Mouse (Mus musculus): ENCODE results near the gene Map3k21.

The Map3k21 gene

DNA sequence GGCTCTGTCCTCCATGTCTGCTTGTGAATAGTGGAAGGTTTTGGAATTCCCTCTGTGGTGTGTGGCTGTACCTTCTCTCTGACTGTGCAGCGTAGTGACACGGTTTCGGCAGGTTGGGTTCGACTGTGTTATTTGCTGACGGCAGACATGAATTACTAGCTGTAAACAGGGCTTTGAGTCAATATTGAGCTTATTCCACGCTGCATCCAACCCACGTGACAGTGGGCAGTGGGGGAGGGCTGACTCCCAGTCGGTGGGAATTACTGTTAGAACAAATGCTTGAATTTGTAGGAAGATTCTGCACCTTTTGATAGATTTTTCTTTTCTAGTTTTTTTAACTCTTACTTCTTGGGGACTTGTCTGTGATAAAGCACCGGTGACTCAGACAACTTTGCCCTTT, 4.1 kb downstream of the Map3k21 start:
- in situ Hi-C loops (cut with MseI, MboI): no loop called here

DNA sequence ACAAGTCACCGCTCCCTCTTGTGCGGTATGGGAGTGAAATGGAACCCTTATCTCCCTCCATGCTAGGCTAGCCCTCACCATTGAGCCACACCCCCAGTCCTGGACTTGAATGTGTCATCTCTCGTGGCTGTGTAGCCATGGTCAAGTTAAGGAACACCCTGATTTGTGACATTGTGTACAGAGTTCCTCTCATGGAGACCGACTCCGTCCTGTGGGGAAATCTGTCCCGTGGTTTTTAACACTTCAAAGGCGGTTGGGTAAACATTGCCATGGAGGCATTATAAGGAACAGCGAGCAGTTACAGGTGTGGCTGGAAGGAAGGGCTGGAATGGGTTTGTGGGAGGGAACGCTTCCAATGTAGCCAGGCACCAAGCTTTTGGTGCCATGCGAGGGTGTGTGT, 6.8 kb downstream of the Map3k21 start:
- in situ Hi-C loops (cut with MseI, MboI): no loop called here

DNA sequence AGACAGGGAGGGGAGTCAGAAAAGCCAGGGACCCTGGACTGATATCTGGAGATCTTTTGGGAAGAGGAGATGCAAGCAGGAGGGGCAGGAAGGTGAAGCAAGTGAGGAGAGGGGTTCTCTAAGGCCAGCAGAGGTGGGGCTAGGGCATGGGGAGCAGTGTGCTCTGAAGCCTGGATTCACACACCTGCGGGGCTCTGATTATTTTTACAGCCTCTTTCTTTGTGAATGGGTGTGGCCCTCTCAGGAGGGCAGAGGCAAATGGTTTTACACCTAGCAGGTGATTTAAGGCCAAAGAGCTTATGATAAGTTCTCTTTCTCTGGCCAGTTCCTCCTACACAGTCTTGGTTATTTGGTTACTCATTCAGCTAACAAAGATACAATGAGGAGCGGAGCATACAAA, 8.5 kb downstream of the Map3k21 start:
- in situ Hi-C loops (cut with MseI, MboI): no loop called here

DNA sequence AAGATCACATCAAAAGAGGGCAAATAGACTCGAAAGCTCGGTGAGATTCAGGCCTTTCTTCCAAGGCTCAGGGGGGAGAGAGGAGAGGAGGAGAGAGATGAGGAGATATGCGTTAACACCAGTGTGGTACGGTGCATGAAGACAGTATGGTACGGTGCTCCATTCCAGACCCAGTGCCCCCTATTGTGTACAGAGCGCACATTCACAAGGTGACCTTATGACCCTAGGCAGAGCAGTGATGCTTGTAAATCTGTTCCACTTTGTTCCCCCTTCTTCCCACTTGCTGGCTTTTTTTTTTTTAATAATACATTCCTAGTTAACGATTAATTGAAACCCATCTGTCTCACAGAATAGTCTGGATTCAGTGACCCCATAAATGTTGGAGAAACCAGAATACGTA, 9.3 kb downstream of the Map3k21 start:
- in situ Hi-C loops (cut with MseI, MboI): no loop called here

DNA sequence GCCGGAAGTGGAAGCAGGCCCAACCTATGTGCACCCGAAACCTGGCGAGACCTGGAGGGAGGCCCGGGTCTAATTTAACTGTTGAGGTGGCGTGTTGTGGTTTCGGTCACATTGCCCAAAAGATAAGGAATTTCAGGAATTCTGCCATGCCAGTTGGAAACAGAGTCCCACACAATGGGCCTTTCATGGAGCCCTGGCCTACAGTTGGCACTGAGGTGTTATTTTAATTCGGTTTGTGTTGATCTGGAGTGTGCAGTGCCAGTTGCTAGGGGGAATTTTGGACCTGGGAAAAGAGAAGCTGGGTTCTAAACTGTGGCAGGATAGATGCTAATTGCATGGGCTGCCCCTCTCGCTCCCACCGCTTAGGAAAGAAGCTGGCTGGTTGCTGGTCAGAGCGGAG, 10.0 kb downstream of the Map3k21 start:
- in situ Hi-C loops (cut with MseI, MboI): no loop called here

DNA sequence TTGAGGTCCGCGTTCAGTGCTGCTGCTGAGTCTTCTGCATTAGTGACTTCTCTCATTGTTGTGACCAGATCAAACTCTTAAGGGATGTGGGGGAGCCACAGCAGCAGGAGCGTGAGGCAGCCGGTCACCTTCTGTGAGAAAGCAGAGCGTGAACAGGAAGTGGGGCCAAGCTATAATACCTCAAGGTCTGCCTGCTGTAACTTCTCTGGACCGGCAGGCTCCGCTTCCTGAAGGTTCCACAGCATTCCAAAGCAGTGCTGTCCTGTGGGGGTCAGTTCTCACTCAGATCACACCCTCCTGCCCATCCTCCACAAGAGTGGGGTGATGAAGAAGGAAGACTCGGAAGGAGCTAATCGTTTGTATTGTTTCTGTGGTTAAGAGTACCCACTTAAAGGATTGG, 10.5 kb downstream of the Map3k21 start:
- in situ Hi-C loops (cut with MseI, MboI): no loop called here

DNA sequence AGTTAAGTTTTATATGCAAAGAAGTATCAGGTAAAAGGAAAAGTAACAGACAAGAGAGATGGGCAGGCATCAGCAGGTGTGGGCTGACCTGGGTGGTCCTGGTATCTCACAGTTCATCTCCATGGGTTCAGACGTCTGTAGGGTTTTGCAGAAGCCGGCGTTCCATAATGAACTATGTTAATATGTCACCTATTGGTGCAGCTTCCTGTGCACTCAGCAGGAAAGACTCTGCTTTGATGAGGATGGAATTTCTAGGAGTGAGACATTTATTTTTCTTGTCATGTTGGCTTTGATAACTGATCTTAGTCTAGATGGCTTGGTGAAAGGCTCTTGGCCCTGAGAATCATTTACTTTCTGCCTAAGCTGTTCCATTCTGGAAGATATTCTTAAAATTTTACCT, 12.1 kb downstream of the Map3k21 start:
- in situ Hi-C loops (cut with MseI, MboI): no loop called here

DNA sequence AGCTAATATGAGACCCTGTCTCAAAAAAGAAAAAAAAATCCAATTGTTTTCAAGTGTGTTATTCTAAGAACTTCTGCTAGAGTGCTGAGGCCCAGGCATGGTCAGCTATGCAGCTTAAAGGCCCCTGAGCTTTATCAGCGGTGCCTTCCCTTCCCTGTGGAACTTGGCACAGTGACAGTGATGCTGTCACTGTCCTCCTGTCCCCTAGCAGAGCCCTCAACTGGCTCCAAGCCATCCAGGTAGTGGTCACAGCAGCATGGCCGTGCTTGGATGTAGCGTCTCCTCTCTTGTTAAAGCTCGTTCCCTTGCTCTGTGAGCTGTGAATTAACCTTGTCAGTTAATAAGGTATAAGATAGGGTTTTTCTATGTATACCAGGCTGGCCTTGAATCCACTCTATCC, 16.4 kb downstream of the Map3k21 start:
- in situ Hi-C loops (cut with MseI, MboI): no loop called here

DNA sequence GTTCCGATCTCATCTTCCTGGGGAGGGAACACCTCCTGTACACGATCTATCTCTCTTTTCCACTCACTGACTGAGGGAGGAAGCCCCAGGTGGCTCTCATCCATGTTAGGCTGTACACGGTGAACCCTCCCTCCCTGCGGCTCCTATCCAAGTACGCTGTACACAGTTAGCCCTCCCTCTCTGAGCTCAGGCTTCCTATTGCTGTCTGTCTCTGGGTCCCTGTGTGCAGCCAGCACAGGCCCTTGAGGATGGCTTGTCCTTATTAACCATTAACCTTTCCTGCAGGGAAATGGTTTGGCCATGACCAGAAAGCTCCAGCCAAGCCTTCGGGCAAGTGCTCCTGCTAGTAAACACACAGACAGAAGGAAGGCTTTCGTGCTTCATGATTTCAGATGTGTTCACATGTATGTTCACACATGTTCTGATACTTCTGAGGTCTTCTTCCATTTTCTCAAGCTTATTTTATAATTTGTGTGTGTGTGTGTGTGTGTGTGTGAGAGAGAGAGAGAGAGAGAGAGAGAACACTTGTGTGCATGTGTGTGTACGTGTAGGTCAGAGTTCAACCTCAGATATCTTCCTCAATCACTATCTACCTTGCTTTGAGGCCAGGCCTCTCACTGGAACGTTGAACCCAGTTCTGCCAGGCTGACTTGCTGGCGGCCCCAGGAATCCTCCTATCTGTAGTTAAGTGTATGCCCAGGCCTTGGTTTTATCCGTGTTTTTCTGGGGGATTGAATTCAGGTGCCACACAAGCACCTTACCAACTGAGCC, 20.2 kb downstream of the Map3k21 start:
- in situ Hi-C loops (cut with MseI, MboI): no loop called here

DNA sequence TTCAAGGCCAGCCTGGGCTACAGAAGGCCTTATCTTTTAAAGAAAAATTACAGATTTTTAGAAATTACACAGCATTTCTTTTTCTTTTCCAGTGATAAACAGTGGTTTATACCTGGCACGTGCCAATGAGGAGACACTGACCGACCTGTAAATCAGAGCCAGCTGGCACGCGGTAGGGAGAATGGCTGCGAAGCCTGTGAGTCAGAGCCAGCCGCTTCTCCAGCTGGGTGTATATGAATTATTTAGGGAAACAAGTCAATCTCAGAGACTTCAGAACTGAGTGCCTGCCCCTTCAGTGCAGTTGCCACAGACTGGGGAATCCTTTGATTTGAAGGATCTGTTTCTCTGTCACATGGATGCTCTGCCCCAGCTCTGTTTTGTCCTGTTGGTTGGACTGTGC, 21.6 kb downstream of the Map3k21 start:
- in situ Hi-C loops (cut with MseI, MboI): no loop called here

DNA sequence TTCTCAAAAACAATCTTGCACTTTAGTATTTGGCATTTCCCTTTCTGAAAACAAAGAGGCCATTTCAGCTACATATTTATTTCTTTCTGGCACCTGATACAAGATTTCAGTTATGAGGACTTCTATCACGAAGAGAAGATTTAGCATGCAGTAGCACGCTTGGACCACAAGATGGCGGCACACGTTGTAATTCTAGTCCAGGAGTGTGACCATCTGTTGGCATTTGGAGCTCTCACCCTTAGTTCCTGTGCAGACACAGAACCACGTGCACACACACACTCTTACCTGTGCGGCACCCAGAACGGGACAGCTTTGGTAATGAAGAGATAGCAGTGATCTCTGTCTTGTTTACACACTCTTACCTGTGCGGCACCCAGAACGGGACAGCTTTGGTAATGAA, 25.4 kb downstream of the Map3k21 start:
- in situ Hi-C loops (cut with MseI, MboI): no loop called here

DNA sequence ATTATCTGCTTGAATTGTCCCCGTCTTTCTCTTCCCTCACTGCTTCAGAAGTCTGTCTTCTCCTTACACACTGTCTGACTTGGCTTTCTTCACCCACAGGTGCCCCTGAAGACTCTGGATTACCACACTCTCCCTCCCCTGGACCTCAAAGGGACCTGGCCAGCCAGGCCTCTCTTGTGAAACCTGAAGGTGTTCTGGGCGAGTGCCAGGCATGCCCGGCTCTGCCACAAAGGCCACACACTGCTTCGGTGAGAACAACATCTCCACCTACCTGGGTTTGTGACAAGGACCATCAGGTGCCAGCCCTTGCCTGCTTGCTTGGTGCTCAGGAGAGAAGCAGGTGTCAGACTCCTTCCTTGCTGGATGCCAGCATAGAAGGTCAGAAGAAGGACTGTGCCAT, 34.3 kb downstream of the Map3k21 start:
- in situ Hi-C loops (cut with MseI, MboI): loop anchor here in 1 of 2 experiments (10.0 kb wide), 1 partner anchor 310 kb away; no protein-coding TSS in a partner anchor

DNA sequence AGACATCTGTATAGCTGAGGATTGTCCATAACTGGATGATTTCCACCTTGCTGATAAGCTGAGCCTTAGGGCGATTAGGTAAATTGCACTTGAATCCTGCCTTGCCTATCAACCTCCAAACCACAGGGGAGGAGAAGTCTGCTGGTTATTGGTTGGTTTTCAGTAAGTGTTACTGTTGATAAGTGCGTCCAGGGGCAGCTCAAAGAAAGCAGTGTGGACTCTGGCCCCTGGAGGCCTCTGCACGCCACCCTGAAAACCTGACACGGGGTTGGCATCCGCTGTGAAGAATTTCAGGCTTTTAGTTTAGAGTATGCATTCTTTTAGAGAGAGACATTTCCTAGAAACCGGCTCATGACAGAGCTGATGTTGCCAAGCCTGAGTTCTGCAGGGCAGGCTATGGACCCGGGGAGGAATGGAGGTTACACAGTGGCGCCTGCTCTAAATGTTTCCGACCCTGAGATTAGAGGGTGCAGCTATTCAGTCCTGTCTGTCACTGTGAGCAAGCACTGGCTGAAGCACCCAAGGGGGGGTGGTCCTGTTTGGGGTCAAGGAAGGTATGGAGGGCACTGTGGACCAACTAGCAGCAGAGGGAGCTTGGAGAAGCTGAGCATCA, 38.6 kb downstream of the Map3k21 start:
- in situ Hi-C loops (cut with MseI, MboI): loop anchor here in 1 of 2 experiments (10.0 kb wide), 1 partner anchor 306 kb away; no protein-coding TSS in a partner anchor

DNA sequence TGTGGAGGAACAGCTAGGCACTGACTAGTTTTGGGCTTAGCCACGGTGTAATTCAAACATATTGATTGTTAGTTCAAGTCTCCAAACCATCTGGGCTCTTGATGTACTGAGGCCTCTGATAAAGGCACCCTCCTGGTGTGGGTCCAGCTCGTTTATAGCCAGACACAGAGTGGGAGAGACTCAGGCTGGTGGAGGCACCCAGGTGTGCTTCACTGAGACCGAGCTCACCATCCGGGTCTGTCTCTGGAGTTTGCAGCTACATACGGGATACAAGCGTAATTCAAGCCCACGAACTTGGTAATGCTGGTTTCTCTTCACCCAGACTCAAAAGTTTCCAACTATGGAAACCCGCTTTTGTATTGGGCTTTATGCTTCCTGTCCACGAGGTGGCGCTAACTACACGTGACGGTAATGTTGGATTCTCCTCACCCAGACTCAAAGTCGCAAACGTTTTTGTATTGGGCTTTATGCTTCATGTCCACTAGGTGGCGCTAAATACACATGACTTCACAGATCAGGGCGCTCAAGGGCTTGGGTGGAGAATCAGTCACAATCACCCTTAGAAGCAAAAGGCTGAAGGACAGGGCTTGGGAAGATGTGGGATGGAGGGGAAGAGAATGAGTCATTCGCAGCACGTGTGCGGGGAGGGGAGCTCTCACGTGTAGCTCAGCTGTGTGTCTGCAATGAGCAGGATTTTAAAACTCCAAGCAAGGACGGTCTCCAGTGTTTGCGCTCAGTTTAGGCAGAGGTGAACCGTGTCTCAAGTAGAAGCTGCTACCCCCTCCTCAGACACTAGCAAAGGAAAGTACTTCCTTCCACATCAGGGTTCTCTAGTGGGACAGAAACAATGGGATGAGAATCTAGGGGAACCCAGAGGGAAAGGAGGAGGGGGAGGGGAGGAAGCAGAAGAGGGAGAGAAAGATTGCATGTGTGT, 40.0 kb downstream of the Map3k21 start:
- in situ Hi-C loops (cut with MseI, MboI): loop anchor here in 1 of 2 experiments (5.0 kb wide), 1 partner anchor 132 kb away; no protein-coding TSS in a partner anchor

DNA sequence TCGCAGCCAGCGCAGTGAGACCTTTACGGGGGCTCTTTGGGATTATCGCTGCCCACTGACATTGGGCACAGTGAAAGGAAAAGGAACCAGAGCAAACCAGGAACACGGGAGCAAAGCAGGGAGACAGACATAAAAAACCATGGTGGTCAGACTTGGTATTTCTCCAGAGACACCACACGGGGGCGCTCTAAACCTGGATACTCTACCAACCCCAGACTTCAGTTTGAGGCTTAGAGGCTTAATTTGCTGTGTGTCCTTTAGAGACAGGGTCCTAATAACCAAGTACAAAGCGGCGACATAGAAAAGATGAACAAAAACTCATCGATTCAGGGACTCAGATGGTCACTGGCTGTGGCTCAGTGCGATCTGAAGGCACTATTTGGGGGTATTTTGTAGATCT, 45.4 kb downstream of the Map3k21 start:
- in situ Hi-C loops (cut with MseI, MboI): loop anchor here in 1 of 2 experiments (5.0 kb wide), 1 partner anchor 117 kb away; no protein-coding TSS in a partner anchor

DNA sequence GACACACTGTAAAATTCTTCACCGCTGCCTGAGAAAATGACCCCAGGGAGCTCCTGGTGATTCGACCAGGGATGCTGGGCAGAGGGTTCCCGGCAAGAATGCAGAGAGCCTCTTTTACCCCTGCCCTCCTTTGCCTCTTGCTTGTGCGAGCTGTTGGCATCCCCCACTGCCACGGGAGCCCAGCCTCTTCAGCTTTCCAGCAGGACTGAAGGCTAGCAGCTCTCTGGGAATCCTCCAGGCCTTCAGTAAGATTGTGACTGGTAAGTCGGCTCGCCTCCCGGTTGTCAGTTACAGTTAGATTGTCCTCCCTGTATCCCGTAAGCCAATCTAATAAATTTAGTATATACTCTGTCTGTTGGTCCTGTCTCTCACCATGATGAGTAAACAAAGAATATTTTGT, 46.5 kb downstream of the Map3k21 start:
- in situ Hi-C loops (cut with MseI, MboI): loop anchor here in 1 of 2 experiments (5.0 kb wide), 1 partner anchor 116 kb away; no protein-coding TSS in a partner anchor

DNA sequence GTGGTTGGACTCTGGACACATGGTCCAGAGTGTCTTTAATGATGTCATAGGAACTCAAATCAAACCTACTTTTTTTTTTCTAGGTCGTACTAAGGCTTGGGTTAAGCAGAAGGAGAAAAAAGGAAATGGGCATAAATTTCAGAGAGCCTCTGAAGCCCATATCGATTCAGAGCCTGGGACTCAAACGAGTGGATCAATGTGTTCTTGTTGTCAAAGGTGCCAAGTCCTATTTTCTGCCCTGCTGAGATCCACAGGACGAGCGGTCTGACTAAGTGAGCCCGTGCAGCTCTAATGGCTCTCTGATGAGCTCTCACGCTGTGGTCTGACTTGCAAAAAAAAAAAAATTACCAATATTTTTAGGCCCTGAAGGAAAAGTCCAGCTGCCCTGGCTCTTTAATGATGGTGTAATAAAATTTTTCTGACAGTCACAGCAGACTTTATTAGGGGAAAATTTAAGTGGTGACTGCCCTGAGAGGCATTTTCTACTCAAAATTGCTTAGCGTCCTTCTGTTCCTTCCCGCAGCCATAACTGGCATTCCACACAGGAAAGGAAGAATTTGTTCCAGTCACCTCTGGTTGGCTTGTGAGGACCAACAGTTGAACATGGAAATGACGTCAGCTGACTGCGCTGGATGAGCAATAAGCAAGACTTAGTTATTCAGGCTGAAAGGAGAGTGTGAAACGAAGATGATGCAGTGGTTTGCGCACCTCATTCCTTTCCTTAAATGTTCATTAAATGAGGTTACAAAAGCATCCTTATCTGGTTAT, 47.2 kb downstream of the Map3k21 start:
- in situ Hi-C loops (cut with MseI, MboI): loop anchor here in 1 of 2 experiments (5.0 kb wide), 1 partner anchor 115 kb away; no protein-coding TSS in a partner anchor

DNA sequence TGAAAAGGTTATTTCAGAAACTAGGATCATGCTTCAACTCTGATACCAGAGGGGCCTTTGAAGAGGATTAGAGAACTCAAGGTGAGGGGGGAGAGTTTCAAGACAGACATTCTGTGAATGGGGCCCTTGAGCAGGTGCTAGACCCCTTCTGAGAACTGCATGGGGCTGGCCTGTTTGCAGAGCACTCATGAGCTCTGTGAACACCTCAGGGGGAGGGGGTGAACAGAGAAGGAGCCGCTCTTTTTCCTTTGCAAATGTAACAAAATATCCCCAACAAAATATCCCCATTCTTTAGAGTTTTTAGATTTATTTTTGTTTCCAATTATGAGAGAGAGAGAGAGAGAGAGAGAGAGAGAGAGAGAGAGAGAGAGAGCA, 47.7 kb downstream of the Map3k21 start:
- in situ Hi-C loops (cut with MseI, MboI): loop anchor here in 1 of 2 experiments (5.0 kb wide), 1 partner anchor 114 kb away; no protein-coding TSS in a partner anchor

DNA sequence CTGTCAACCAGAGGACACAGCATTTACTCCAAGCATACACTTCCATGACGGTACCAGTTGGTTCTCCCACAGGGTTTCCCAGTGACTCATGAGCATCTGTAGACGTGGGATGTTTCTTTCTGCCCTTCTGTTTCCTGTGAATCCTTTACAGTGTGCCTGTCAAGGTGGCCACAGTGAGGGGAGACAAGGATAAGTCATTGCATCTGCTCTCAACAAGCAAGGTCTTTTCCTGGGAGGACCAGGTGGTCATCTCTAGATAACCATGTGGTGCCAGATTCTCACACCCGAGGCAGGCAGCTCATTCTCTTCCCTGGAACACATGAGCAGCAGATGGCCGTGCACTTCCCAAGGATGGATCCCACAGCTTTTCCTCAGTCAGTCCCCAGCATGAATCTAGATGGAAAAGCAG, 49.1 kb downstream of the Map3k21 start:
- in situ Hi-C loops (cut with MseI, MboI): loop anchor here in 1 of 2 experiments (5.0 kb wide), 1 partner anchor 113 kb away; no protein-coding TSS in a partner anchor

DNA sequence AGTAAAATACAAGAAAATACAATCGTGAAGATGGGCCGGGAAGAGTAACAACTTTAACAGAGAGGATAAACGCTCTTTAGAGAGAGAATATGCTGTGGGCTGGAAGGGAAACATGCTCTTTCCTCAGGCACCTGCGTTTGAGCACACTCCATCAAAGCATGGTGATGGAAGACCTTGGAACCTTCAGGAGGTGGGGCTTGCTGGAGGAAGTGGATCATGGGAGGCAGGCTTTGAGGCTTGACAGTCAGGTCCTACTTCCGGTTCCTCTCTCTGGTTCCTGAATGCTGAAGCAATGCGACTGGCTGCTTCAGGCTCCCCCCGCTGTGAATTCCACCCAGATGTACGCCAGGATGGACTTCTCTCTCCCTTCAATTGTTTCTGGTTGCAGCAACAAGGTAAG, 49.8 kb downstream of the Map3k21 start:
- in situ Hi-C loops (cut with MseI, MboI): no loop called here

DNA sequence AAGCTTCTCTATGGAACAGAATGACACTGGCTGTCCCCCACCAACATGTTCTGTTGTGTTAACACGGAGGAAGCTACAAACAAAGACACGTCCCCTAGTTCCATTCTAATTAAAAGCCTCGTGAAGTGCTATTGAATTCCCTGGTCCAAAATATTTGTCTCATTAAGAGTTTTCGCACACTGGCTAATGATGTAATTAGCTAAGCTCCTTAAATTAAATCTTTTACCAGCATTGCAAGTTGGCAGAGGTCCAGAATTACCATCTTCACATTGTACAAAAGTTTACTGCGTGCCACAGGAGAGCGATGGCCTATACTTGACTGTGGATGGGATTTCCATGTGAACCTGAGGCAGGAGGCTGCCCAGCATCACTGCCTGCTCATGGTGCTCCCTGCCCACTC, 51.5 kb downstream of the Map3k21 start:
- in situ Hi-C loops (cut with MseI, MboI): no loop called here

All from mouse trophoblast stem cell (cell line).